Mouse (Mus musculus): ENCODE data around the gene Fzr1.

Gene Fzr1

DNA sequence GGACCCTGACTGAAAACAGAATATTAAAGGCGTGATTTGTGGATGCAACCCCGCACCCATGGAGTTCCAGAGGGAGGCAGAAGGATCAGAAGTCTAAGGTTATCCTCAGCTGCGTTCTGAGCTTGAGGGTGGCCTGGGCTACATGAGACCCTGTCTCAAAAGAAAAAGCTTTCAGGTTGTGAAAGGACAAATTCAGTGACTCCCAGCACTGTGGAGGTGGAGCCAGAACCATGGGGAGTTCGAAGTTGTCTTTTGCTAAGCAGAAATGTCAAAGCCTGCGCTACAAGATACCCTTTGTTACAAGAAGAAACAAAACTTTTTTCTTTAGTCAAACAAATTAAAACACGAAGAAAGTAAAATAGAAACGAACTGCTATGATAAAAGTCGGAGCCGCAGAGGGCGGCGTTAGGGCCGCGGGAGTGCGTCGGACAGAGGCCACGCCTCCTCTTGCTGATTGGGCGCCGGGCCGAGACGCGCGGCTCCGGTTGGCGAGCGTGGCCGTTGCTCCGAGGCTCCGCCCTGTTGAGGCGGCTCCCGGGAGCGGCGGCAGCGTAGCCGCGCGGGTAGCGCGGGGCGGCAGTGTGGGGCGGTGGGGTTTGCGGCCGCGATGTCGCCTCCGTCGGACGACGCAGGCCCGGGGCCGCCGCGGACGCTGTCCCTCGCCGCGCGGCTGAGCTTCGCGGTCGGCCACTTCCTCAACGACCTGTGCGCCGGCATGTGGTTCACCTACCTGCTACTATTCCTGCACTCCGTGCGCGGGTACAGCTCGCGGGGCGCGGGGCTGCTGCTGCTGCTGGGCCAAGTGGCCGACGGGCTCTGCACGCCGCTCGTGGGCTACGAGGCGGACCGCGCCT is 21.1 kb downstream of the Fzr1 start, which contains the start of gene Mfsd12:
TSS of gene Mfsd12 (plus strand) at position 501 of the 854 bp plus-strand sequence.
- no peak for DNase-seq (ENCODE audit: extremely low read depth, low read depth)

DNA sequence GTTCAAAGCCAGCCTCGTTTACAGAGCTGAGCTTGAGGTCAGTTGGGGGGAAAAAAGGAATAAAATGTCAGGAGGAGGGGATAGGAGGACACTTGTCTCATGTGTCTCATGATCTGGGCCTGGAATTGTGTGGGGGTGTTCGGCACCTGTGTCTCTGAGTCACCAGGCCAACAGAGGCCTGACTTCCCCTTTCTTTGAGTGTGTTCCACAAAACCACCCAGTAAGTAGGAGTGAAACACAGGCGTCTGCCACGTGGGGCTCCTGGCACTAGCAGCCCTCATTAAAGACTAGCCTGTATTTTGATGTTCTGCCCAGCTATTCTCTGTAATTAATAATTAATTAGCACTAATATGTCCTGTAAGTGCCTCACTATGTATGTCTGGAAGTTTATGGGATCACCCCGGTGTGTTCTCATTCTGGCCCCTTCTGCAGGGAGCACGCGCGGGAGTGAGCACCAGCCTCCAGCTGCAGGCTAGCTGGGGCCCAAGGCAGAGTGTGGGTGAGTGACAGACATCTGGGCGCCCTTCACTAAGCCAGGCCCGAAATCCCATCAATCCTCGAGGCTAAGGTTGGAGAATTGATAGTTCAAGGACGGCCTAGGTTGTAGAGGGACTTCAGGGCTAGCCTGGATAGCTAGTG is 21.8 kb downstream of the Fzr1 start:
- peak; percentile 88 for DNase-seq (ENCODE audit: extremely low read depth, low read depth)

DNA sequence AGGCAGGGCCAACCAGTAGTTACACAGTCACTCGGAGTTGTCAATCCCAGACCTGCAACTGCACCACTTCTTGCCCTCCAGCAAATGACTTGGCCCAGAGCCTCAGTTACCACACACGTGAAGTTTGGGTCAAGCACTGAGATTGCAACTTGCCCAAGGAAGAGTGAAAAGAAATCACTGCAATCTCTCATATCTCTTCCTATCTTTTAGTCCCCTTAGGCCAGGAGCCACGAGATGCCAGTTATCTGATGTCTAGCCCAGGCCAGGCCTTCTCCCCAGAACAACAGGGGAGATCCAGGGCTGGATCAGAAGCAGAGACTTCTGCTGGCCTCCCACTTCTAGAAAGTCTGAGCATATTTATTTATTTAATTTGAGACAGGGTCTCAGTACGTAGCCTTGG is 22.8 kb downstream of the Fzr1 start:
- no peak for DNase-seq (ENCODE audit: extremely low read depth, low read depth)

DNA sequence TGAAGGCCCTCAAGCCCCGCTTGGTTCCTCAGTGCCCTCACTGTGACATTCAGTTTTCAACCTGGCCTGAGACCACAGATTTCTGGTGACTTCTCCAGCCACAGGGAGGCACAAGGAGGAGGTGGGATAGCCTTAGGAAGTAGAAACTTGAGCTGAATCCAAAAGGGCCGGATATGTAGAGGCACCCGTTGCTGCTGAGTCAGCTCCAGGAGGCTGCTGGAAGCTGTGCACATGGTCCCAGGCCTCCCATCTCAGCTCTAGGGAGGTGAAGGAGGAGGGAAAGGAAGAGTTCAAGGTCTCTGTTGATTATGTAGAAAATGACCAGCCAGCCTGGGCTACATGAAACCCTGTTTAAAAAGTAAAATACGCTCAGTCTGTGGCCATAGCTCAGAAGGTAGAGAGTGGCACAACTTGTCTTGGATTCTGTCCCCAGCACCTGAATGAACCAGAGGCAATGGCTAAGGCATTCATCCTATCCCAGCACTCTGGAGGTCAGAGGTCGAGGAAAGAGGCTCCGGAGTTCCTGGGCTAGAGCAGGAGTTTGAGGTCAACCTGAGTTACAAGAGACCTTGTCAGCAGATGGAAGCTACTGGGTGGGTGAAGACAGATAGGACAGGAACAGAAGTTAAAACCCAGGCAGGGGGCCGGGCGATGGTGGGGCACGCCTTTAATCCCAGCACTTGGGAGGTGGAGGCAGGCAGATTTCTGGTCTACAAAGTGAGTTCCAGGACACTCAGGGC is 23.4 kb downstream of the Fzr1 start:
- DNase-seq (ENCODE audit: extremely low read depth, low read depth) = no peak

DNA sequence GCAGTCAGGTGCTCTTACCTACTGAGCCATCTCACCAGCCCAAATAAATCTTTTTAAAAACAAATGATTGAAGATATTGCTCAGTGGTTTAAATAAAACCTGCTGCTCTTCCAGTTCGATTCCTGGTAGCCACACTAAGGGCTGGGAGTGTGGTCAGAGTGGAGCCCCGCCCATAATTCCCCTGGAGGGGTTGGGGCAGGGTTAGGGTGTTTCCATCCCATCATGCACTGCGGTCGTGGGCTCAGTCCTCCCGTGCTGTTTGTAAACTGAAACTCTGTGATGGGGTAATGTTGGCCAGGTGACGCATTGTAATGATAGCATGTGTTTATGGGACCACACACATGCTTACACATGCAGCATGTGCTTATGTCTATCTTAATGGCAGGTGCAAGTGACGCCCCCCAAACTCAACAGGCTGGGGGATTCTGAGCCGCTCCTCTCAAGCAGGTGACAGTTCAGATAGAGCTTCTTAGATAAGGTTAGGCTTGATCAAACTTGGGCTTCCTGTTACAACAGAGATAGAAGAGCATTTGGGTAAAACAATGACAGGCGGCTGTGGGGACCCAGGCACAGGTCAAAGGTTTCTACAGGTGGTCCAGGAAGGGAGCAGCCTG is 26.5 kb downstream of the Fzr1 start:
- DNase-seq (ENCODE audit: extremely low read depth, low read depth) = peak; percentile 78

DNA sequence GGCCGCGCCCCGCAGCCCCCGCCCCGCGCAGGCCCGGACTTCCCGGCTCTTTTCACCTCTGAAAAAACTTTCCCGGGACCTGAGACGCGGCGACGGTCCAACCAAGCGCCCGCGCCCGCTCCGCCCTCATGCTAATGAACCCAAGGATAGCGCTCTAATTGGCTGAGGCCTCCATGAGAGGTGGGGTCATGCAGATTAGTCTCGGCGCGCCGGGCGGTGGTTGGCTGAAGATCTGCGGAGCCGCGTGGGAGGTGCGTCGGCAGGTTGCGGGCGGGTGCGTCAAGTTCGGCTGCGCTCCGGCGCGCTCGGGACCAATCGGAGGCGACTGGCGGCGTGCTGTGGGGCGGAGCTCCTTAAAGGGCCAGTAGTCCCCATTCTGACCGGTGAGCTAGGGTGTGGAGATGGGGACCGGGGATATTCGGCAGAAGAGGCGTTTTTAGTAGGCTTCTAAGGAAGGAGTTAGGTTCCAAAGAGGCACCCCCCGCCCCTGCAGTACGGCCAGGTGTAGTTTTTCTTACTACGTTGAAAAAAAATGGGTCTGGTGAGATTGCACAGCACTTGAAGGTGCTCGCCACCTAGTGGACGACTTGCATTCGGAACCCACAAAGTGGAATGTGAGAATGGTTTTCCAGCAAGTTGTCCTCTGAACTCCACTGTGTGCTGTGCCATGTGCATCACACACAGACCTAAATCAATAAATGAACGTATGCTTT is 27.8 kb downstream of the Fzr1 start, which contains the start of gene Hmg20b:
TSS of gene Hmg20b (minus strand) at position 130 of the 713 bp plus-strand sequence.
- DNase-seq (ENCODE audit: extremely low read depth, low read depth) = peak; percentile 93

DNA sequence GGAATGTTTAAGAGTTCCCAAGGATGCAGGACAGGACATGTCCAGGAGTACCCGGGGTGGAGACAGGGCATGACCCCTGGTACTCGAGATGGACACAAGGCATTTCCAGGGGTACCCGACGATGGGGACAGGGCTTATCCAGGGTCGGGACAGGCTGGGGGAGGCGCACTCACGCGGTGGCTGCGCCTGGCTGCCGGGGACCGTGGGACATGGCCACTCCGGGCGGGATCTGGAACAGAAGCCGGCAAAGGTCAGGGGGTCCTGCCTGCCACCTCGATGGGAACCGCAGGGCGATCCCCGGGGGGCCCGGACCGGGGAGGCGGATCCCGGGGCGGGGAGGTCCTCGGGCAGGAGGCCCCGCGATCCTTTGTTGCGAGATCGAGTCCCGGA is 28.4 kb downstream of the Fzr1 start:
- no peak for DNase-seq (ENCODE audit: extremely low read depth, low read depth)

DNA sequence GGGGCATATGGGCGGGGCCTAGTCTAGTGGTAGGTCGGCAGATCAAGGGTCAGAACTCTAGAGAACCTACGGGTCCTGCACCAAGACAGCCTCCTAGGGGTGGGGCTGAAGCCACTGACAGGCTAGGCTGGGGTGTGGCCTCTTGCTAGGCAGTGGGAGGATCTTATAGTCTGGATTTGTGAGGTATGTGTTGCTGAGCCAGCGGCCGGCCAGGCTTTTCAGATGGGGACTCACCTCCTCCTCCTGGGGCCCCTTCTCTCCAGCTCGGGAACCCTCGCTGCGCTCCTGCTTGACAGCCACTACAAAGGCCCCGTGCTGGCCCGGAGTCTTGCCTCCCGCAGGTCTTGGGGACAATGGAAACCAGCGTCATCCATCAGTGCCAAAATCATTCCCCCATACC is 29.2 kb downstream of the Fzr1 start:
- no peak for DNase-seq (ENCODE audit: extremely low read depth, low read depth)

DNA sequence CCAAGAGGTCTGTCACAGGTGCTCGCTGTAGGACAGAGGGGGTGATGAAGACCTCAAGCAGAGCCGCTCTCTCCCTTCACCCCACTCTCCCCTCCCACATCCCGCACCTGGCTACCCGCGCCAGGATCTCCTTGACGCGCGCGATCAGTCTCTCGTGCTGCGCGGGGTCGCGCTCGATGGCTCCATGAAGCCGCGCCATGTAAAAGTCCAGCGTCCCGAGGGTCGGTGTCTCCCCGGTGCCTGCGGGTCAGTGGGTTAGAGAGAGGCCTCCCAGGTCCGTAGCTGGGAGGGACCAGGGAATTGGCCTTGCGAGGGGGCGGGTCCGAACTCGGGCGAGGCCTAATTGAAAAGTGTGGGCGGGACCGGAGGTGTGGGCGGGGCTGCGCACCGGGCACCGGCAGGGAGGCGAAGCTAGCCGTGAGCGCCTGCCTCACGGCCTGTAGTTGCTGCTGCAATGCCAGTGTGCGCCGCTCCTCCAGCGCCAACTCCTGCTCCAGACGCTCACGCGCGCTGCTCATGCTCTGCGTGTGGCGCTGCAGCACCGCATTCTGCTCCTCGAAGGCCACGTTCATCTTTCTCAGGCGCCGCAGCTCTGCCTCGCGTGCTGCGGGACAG is 31.8 kb downstream of the Fzr1 start:
- no peak for DNase-seq (ENCODE audit: extremely low read depth, low read depth)

DNA sequence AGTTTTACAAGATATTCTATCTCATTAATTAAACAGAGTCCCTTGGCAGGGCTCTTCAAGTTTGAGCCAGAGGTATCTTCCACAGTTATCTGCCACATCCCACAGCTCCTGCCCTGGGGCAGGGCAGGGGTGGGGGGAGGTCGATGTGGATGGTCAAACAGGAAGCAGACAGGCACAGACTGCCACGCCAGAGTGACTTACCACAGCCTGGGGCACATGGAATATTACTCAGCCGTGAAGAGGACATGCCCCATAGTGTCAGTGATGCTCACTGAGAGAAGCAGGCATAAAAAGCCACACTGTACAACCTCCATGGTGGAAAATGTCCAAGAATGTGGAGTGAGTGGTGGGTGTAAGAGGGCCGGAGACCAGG is 33.2 kb downstream of the Fzr1 start:
- DNase-seq (ENCODE audit: extremely low read depth, low read depth) = no peak

DNA sequence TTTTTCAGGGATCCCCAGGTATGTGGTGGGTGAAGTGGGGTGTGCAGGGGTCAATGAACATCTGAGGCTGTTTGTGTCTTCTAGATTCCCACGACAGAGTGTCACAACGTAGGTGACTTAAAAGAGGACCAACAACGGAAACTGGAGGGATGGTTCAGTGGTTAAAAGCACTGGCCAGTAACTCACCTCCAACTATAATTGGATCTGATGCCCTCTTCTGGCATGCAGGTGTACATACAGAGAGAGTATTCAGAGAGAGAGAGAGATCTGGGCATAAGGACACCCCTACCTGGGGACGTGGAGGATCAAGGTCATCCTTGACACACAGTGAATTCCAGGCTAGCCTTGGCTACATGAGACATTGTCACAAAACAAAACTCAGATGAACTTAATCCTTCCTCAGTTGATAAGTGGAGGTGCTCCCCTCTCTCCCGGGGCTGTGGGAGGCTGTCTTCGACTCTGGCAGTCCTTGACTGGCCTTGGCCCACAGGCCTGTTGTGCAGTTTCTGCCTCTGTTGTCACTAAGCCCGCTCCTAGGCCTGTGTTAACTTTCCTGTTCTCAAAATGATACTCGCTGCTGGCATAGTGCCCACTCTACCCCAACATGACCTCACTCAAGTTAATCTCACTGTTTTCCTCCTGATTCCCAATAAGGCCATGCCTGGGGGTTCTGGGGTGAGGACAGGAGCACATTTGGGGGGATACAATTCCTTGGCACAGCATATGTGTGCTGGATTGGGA is 33.7 kb downstream of the Fzr1 start:
- DNase-seq (ENCODE audit: extremely low read depth, low read depth) = no peak

DNA sequence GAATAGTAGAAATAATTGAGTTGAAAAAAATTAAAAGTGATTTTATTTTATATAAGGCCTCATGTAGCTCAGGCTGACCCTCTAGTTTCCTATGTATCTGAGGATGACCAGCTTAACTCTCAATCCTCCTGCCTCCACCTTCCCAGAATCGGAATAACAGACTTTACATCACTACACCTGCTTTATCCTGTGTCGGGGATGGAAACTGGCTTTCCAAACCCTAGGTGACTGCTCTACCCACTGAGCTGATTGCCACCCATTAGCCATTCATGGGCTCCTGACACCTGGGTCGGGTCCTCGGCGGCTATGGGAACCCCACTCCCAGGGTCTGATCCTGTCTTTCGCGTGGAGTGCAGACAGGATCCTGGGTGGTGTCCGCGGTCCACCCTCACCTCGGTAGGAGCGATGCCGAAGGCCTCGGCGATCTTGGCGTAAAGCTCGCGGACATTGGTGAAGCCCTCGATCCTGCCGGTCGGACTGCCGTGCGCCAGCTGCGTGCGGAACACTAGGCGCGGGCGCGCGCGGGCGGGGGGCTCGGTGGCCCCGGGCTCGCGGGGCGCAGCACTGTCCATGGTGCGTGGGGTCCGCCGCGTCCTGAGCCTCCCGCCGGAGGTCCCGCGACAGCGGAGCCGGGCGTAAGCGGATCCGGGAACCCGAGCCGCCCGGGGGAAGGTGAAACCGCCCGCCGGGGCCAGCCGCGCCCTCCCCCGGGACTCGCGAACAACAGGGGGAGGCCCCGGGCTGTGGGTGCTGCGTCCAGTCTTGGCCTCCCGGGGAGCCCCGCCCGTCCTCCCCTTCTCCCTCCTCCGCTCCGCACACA is 35.4 kb downstream of the Fzr1 start, which contains the start of gene Gipc3:
TSS of gene Gipc3 (minus strand) at position 581 of the 820 bp plus-strand sequence.
- DNase-seq (ENCODE audit: extremely low read depth, low read depth) = no peak

DNA sequence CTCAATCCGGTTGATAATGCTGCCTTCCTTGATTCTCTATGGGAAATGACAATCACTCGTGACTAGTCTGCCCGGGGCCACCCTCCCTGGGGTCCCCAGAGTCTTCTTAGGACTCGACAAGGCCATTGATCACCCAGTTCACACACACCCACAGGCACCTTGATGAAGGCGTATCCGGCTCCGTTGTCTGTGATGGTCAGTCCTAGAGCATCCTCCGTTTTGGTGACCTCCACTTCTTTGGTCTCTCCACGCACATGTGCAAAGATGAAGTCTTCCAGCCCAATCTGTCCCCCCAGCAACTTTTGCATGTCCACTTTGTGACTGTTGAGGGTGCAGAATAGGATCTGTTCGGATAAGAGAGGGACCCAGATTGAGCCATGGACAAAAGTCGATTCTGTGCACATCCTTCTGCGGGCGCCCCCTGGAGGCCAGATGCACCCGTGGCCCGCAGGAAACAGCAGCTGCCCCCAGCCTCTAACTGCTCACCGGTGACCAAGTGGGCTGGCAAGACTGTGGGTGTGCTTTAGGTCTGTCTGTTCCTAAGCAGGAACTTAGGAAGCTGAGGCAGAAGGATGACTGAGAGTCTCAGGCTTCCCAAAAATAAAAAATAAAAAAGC is 36.9 kb downstream of the Fzr1 start:
- no peak for DNase-seq (ENCODE audit: extremely low read depth, low read depth)

DNA sequence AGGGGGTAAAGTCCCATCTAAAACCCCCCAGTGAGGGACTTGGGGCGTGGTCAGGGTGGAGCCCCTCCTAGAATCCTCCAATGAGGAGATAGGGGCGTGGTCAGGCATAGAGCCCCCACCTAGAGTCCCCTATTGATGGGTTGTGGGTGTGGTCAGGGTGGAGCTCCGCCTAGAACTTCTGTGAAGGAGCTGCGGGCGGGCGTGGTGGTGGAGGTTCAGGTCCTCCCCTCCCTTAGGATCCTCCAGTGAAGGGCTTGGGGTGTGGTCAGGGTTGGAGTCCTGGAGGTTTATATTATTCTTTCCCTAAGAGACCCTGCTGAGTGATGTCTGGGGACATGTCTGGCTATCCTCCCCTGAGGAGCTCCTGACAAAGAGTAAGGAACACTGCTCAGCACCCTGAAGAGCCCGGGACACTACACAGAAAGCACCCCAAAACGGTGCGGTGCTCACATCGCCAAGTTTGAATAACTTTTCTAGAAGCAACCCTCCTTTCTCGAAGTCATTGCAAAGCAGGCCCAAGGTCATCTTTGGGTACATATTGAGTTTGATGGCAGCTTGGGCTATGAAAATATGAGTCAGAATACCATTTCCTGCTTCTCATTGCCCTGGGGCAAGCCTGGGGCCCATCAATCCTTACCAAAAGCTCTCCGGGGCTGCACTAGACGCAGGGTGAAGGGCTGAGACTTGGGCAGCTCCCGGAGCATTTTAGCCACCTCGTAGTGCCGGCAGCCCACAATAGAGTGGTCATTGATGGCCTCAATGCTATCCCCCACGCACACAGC is 37.6 kb downstream of the Fzr1 start:
- DNase-seq (ENCODE audit: extremely low read depth, low read depth) = no peak

DNA sequence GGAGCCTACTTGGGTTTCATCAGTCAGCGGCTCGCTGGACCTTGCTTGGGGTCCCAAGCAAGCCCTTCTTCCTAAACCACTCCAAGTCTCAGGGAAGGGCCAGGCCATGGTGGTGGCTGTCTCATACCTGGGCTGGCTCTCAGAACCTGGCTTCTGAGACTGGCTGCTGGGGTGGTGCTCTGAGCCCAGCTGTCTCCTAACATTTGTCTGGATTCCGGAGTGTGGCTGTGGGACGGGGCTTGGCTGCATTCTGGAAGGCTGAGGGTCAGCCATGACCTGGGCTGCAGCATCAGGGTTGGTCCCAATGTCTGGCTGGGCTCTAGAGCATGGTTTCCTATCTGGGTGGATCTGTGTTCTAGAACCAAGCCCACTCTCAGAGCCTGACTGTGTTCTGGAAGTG is 41.8 kb downstream of the Fzr1 start:
- DNase-seq (ENCODE audit: extremely low read depth, low read depth) = no peak

DNA sequence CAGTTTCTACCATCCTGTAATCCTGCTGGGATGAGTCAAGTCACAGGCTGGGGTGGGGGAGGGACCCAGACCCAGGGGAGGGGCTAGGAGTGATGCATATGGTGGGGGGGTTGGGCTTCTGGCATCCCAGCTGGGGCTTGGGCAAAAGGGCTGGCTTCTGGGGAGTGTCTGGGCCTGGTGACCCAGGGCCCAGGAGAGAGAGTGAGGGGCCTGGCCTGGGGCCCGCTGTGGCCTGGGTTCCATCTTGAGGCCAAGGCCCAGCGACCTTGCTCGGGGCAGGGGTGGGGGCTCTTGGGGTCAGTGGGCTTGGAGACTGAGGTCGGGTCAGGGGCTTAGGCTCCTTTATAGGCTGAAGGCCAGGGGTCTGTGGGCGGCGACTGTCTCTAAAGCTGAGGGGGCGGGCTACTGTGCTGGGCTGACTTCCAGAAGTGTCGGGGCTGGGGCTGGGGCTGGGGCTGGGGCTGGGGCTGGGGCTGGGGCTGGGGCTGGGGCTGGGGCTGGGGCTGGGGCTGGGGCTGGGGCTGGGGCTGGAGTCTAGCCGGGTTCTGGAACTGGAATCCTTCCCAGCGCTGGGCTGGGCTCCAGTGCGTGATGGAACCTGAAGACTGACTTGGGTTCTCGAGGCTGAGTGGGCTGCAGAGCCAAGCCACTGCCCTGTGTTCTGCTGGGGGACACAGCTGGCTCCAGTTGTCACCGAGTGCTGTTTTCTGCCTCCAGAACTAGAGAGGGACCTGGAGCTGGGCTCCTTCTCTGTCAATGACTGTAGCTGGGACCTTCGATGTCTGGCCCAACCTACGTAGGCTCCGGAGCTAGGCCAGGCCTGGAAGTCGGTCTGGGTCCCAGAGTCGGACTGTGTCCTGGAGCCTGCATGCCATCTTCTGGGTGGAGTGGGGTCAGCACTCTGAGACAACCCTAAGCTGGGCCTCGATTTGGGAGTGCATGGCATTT is 42.6 kb downstream of the Fzr1 start:
- no peak for DNase-seq (ENCODE audit: extremely low read depth, low read depth)

DNA sequence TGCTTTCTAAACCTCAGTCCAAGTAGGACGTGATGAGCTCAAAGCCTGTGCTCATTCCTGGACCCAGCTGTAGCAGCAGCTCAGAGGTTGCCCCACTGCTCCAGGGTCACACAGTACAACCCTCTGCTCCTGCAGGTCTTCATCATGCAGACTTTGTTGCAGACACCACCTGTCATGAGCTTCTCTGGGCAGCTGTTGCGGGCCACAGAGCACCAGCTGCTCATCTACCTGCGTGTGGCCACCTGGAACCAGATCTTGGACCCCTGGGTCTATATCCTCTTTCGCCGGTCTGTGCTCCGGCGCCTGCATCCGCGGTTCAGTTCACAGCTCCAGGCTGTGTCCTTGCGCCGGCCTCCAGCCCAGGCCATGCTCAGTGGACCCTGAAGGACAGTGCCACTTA is 44.0 kb downstream of the Fzr1 start:
- DNase-seq (ENCODE audit: extremely low read depth, low read depth) = no peak
